Mouse (Mus musculus) lung, embryonic 14.5 days (tissue): Measurements from ENCODE around the gene 1520401A03Rik. TPM values are rescaled to one million over a fixed set of nuclear protein-coding genes. Genes with fewer than 3 reads are reported as not detected.
"Not testable (repeated sequence)": the region's sequence is repeated elsewhere in the genome, so short reads cannot be mapped to it uniquely, and the experiment has no call there.

Experiments
- ATAC-seq: fragments of 200-750 bp; cut with Nextera tagmentation; 2 replicates; pipeline ENCODE4 v1.8.0; 2017; ENCODE audit warnings: mild to moderate bottlenecking, moderate TSS enrichment, moderate library complexity; ENCODE audit not compliant: insufficient read depth
- DNase-seq: peaks from one replicate; pipeline ENCODE4 v3.0.0-alpha.2; 2015
- H3K27ac ChIP-seq: fragments of 300-500 bp; sonication (generic); 2 replicates; pipeline ENCODE4 v1.5.1; 2014; ENCODE audit warnings: low read depth, mild to moderate bottlenecking, moderate library complexity
- H3K27me3 ChIP-seq: fragments of 300-500 bp; sonication (generic); 2 replicates; pipeline ENCODE4 v1.6.1; 2014; ENCODE audit warnings: low read length, control low read depth; ENCODE audit not compliant: insufficient read depth
- H3K36me3 ChIP-seq: fragments of 300-500 bp; sonication (generic); 2 replicates; pipeline ENCODE4 v1.6.1; 2014; ENCODE audit warnings: control low read depth; ENCODE audit not compliant: insufficient read depth
- H3K4me1 ChIP-seq: fragments of 300-500 bp; sonication (generic); 2 replicates; pipeline ENCODE4 v1.6.1; 2014; ENCODE audit warnings: antibody characterized with exemption, control low read depth; ENCODE audit not compliant: insufficient read depth
- H3K4me2 ChIP-seq: fragments of 300-500 bp; sonication (generic); 2 replicates; pipeline ENCODE4 v1.6.1; 2014; ENCODE audit warnings: mild to moderate bottlenecking
- H3K4me3 ChIP-seq: fragments of 300-500 bp; sonication (generic); 2 replicates; pipeline ENCODE4 v1.5.1; 2014; ENCODE audit warnings: low read depth, low read length
- H3K9ac ChIP-seq: fragments of 300-500 bp; sonication (generic); 2 replicates; pipeline ENCODE4 v1.6.1; 2014
- H3K9me3 ChIP-seq: fragments of 300-500 bp; sonication (generic); 2 replicates; pipeline ENCODE4 v1.6.1; 2016; ENCODE audit warnings: low read depth, low read length, control low read depth
- CTCF ChIP-seq: IDR thresholded peaks from 2 replicates; pipeline ENCODE4 v1.5.1; 2016; ENCODE audit warnings: antibody characterized with exemption, low read depth
- WGBS: fragments of 180-500 bp; shearing (Covaris S2); extraction: QIAGEN DNeasy Blood & Tissue Kit; methylation state at CpG from one replicate; pipeline ENCODE4 v1.1.7; 2014; 5-methylcytosine and 5-hydroxymethylcytosine counted together
- polyA plus RNA-seq: library from polyadenylated mRNA; unstranded; fragments of >200 nt; fragmentation: Nextera tagmentation; extraction: Ambion mirVana; gene quantifications from 2 replicates; pipeline ENCODE4 v1.2.1, GENCODE M21; 2014

The 1520401A03Rik gene
- 0.17 TPM in 1 of 2 replicates, not detected in the other for polyA plus RNA-seq

DNA sequence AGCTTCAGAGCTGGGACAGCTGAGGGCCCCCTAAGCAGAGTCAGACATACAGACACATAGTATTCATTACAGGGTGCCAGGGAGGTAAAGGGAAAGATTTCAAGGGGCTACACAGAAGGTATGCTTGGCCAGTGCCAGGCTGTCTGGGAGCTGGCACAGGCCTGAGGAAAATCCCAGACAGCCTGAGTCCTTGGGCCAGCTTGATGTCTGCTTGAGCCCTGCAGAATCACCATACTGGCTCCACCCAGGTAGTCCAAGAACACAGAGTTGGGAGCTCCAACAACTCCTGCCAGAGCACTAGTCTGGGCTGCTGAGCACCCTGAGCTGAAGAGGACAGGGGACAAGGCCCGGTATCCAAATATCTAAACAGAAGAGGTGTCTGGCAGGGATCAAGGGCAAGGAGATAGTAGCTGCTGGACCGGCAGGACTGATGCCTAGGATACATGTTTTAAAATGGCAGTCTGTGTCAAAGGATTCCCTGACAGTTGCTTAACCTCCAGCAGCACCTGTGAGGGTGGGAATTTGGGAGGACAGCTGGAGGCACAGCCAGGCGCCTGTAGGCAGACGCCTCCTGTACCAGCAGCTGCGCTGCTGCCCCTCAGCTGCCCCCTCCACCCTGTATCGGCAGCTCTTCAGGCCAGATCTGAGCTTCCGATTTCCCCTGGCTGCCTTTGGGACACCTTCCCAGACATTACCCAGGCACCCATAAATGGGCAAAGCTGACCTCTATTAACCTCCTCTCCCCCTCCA, at the start of gene 1520401A03Rik:
1520401A03Rik (minus strand) TSS at position 408 of the 750 bp plus-strand sequence.
- 39% methylated on average over 7 of the region's 7 CpGs for WGBS
- Histone ChIP-seq H3K27ac (no peak within 1 kb of the TSS), H3K4me3 (no peak within 1 kb of the TSS), H3K4me2 (no peak within 1 kb of the TSS), H3K9ac (no peak within 1 kb of the TSS), H3K36me3 (no peaks in the 10 kb centered on the region), H3K4me1 (no peaks in the 10 kb centered on the region), H3K27me3 (no peaks in the 10 kb centered on the region), H3K9me3 (no peaks in the 10 kb centered on the region)
- TF ChIP-seq CTCF = no peak
- no peak for ATAC-seq
- DNase-seq = no peak

- peak overlapping the region; percentile 81; the same call in 1 of the 2 replicates for H3K4me2 ChIP-seq
- not testable (repeated sequence) for H3K27ac ChIP-seq, H3K27me3 ChIP-seq, H3K36me3 ChIP-seq, ATAC-seq, H3K9ac ChIP-seq, H3K9me3 ChIP-seq, H3K4me1 ChIP-seq, DNase-seq, H3K4me3 ChIP-seq
- 64% methylated on average over 2 of the region's 2 CpGs for WGBS
These were observed 49.6 kb upstream of the 1520401A03Rik start for GRCm38 (mm10) chr17:23772219-23772556.

- H3K9ac ChIP-seq = peak within 1 kb of the TSS; percentile 88
- H3K4me2 ChIP-seq = peak within 1 kb of the TSS; percentile 81
- no peak for TF ChIP-seq CTCF
- no peaks in the 10 kb centered on the region for H3K36me3 ChIP-seq
- H3K27ac ChIP-seq = peak within 1 kb of the TSS; percentile 73; the same call in 1 of the 2 replicates
- no peaks in the 10 kb centered on the region for H3K27me3 ChIP-seq
- no peaks in the 10 kb centered on the region for H3K9me3 ChIP-seq
- peak within 1 kb of the TSS; percentile 83 for H3K4me3 ChIP-seq
- ATAC-seq (peak; percentile 98), DNase-seq (peak; percentile 99)
- WGBS = 3% methylated on average over 56 of the region's 58 CpGs
- no peaks in the 10 kb centered on the region for H3K4me1 ChIP-seq
These were observed 49.0 kb upstream of the 1520401A03Rik start, which contains the start of gene Flywch1 for GRCm38 (mm10) chr17:23771284-23772218. Gene Flywch1, minus strand, starts transcription at chr17:23771602.

- Histone ChIP-seq H3K27ac (peak overlapping the region; percentile 73; the same call in 1 of the 2 replicates), H3K4me1 (no peaks in the 10 kb centered on the region), H3K4me3 (peak overlapping the region; percentile 83), H3K27me3 (no peaks in the 10 kb centered on the region), H3K9me3 (no peaks in the 10 kb centered on the region), H3K36me3 (no peaks in the 10 kb centered on the region), H3K9ac (peak overlapping the region; percentile 88), H3K4me2 (peak overlapping the region; percentile 81)
- no peak for TF ChIP-seq CTCF
- DNase-seq = peak; percentile 58
- ATAC-seq = peak; percentile 44; the same call in 1 of the 2 replicates
- WGBS = under 1% methylated on average over 19 of the region's 19 CpGs
These were observed 48.3 kb upstream of the 1520401A03Rik start for GRCm38 (mm10) chr17:23770896-23771283.

GRCm38 (mm10) chr17:23770493-23770892, 47.9 kb upstream of the 1520401A03Rik start:
- Histone ChIP-seq H3K9ac (peak overlapping the region; percentile 88), H3K4me2 (peak overlapping the region; percentile 81), H3K4me1 (no peaks in the 10 kb centered on the region), H3K36me3 (no peaks in the 10 kb centered on the region), H3K27ac (no peak overlapping the region), H3K27me3 (no peaks in the 10 kb centered on the region), H3K4me3 (peak overlapping the region; percentile 83), H3K9me3 (no peaks in the 10 kb centered on the region)
- DNase-seq = peak; percentile 32
- TF ChIP-seq CTCF = no peak
- no peak for ATAC-seq
- WGBS = 18% methylated on average over 2 of the region's 2 CpGs

GRCm38 (mm10) chr17:23762976-23763375, 40.4 kb upstream of the 1520401A03Rik start:
- H3K4me2 ChIP-seq = no peak overlapping the region
- no peak overlapping the region for H3K27ac ChIP-seq
- DNase-seq (no peak), ATAC-seq (no peak)
- no peaks in the 10 kb centered on the region for H3K9me3 ChIP-seq
- H3K9ac ChIP-seq = no peak overlapping the region
- no peak for TF ChIP-seq CTCF
- H3K27me3 ChIP-seq = no peaks in the 10 kb centered on the region
- WGBS = 86% methylated on average over 11 of the region's 11 CpGs
- peaks cover 48% of the 10 kb centered on the region for H3K36me3 ChIP-seq
- H3K4me1 ChIP-seq = no peaks in the 10 kb centered on the region
- no peak overlapping the region for H3K4me3 ChIP-seq

DNA sequence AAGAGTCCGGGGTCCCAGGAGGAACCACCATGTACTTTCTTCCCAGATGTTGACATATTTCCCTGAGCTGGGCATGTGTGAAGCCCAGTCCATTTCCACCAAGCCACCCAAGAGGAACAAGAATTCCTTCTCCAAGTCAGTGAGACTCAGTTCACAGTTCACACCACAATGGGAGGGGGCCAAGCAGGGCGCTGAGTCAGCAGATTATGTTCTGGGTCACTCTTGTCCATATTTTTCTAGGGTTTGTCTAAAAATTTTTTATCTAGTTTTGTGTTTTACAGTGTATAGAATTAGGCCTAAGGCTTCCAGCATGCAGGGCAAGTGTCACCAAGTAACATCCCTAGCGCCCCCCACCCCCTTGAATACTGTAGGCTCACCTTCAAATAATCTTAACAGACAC, 38.6 kb upstream of the 1520401A03Rik start:
- Histone ChIP-seq H3K4me3 (no peak overlapping the region), H3K4me2 (no peak overlapping the region), H3K27me3 (no peaks in the 10 kb centered on the region), H3K9me3 (no peaks in the 10 kb centered on the region), H3K36me3 (peaks cover 64% of the 10 kb centered on the region), H3K9ac (no peak overlapping the region), H3K4me1 (no peaks in the 10 kb centered on the region), H3K27ac (no peak overlapping the region)
- WGBS = 96% methylated on average over 3 of the region's 3 CpGs
- DNase-seq (no peak), ATAC-seq (no peak)
- no peak for TF ChIP-seq CTCF
